Mouse (Mus musculus) G1E-ER4 (cell line): ENCODE results near the gene Stk26. TPM values are rescaled to one million over a fixed set of nuclear protein-coding genes. Genes with fewer than 3 reads are reported as not detected.

Experiments
- GATA1 ChIP-seq: IDR thresholded peaks from one replicate; pipeline ENCODE4 v1.8.0; 2012; ENCODE audit warnings: low read length, inconsistent platforms
- polyA plus RNA-seq: library from polyadenylated mRNA; stranded (reverse); fragments of >175 nt; gene quantifications from 2 replicates; pipeline ENCODE4 v1.2.3, GENCODE M21; 2012

Gene Stk26
- not detected in 2 replicates for polyA plus RNA-seq

DNA sequence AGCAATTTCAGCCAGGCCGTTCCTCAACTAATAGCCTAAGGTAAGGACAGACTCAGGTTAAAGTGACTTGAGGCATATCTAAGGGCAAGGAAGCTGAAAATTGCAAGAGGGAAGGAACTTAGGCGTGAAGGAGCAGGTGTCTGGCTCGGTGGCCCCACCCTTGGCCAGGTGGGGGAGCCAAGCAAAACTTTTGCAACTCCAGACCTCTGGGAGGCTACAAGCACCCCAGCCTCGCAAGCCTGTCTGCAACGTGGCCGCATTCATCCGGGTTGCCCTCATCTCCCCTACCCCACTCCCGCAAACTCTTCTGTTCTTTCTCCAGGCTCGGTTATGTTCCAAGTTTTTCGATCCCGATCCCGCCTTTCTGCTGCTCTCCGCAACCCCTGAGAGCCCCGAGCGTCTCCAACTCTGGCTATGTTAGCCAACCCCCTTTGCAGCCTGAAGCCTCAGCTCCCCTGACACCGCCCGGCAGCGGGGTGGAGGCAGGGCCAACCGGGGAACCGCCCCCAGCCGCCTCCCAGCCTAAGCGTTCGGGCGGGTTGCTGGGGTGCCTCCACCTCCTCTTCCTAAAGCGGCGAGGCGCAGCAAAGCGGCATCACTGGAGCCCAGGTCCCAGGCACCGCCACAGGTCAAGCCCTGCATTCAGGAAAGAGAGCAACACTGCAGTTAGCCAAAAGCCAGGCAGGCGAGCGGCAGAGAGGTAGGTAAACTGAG is at the start of gene Stk26:
TSS of gene Stk26 (plus strand) at position 201 of the 714 bp plus-strand sequence.
- no peak for TF ChIP-seq GATA1

DNA sequence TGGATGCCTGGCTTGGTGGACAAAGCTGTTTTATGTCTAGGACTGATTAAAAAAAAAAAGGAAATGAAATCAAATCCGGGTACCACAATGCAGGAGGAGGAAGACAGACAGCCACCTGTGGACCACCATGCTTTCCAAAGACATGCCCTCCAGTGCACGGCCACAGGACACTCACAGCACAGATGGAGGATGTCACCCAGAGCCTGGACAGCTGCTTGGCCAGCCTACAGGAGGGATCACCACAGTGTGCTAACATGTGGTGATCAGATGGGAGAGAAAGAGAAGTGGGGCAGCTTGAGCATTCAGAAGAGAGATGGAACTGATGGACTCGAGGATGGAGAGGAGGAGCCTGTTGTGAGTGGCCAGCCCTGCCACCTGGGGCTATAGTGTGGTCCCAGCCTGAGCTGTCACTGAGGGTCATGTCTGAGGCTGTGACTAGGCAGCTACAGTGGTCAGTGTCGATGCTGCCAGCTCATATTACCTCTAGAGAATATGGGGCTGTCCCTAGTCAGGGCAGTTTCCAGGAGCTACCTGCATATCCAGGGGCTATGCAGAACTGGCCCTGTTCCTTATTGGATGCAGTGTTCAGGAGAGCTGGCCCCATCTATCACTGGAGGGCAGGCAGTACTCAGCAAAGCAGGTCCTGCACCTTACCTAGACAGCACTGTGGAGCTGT is 47.7 kb upstream of the Stk26 start:
- TF ChIP-seq GATA1 = no peak

DNA sequence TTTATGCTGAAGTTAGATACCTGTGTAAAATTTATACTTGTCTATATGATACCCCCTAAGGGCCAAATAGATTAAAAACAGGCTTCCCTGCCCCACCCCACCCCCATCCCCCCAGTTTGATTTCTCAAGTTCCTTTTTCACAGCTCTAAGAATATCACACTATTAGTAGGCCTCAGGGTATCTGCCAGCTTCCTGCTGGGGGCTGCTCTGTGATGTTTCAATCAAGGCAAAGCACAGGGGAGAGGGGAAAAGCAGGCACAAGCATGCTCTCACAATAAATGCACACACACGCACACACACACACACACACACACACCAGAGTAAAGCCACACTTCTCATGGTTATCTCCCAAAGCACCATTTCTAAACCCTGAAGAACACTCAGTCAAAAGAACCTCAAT is 43.0 kb upstream of the Stk26 start:
- no peak for TF ChIP-seq GATA1

DNA sequence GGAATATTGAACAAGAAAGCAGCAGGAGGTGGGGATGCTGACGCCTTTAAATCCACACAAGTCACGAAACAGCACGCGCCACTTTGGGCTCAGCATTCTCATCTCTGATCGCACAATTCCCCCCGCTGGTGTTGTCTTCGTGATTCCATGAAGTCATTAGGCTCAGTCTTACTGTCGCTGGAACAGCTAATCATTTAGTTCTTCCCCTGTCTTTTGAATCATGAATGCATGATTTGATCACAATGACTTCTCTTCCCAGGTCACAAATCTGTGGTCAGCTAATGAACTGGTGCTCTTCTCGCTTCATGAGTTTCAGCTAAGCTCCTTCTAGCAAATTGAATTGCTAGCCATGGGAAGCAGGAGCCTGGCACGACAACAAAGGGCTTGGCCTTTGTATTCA is 42.3 kb upstream of the Stk26 start:
- TF ChIP-seq GATA1 = no peak

DNA sequence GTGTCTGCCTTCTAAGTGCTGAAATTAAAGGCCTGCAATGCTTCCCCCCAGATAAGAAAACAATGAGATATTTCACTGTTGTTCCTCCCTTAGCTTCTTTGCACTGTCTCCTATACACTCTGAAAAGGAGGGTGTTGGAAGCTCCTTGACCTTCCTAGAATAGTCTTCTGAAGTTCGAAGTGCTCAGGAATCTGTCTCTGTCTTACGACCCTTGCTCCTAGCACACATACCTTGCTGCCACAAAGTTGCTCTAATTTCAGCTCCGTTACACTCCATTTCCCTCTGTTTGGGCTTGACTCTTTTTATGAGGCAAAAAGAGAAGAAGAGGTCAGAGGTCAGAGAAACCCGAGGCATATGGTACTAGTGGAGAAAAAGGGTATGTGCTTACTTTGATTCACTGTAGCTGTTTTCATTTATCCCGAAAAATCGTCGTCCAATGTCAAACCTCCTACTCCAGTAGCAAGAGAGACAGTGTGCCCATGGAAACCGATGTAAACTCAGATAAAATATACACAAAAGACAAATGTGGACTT is 41.1 kb upstream of the Stk26 start:
- TF ChIP-seq GATA1 = no peak

DNA sequence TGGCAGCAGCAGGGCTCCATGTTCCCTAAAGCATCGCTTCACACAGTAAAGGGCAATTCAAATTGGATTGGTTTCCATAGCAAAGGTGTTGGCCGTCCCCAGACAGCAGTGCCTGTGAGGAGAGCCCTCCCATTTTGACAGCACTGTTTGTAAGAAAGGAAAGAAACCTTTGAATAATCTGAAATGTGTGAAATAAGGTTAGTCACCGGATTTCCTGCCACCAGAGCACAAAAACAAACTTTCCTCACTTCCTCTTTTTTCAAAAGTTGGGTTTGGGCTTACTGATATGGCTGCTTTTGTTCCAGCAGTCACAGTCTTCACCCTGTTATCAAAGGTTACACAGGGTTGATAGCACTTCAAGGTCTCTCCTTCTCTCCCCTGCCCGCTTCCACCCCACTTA is 35.2 kb upstream of the Stk26 start:
- TF ChIP-seq GATA1 = peak; percentile 48

DNA sequence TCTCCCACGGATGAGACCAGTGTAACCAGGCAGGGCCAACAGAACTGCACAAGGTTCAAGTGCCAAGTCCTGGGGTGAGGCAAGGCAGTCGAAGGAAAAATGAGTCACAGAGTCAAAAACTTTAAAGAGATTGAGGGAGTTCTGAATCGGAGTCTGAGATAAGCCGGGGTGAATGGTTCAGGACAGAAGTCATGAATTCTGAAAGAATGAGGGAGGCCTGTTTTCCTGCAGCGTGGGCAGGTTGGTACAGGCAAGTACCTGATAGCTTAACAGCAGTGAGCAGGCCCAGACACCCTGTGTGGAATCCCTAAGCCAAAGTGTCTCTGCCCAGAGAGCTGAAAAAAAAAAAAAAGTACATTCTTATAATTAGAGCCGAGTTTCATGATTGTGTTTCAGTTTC is 17.0 kb upstream of the Stk26 start:
- TF ChIP-seq GATA1 = no peak

DNA sequence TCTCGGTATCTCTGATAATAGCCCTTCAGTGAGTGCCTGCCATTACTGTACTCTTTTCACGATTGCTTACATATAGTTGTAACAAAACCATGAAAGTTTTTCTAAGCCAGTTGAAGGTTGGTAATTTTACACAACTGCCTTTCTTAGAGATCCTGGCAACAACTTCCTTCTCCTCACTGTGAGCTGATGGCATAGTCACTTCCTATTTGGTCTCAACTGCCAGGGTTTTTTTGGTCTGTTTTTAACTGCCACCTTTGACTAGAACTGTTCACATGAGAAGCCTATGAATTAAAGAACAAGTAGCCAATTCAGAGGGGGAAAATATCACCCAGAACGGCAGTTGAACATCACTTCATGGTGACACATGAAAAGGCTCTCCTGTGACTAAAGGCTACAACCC is 5.3 kb upstream of the Stk26 start:
- no peak for TF ChIP-seq GATA1

DNA sequence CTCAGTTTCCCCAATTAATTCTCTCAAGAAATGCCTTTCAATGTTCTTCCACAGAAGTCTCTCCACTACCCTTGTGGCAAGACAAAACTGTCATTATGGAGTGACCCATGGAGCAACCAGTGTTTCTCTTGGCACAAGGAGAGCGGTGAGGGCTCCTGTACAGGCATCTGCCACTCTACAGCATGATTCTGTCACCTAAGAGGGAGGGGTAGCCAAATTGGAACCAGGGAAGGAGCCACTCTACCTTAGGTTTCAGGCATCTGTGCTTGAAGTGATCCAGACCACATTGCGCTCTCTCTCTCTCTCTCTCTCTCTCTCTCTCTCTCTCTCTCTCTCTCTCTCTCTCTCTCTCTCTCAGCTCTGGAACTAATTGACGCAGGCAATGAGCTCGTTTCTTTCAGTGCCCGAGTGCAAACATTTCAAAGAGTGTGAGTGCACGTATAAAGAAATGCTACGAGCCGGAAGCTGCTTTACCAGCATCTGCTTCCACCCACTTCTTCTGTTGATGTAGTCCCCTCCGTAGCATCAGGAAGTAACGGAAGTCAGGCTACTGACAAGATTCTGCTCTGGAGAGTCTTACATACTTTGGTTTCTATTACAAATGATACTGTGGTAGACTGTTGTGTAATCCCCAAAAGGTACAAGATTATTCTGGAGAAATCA is 4.7 kb upstream of the Stk26 start:
- TF ChIP-seq GATA1 = no peak

DNA sequence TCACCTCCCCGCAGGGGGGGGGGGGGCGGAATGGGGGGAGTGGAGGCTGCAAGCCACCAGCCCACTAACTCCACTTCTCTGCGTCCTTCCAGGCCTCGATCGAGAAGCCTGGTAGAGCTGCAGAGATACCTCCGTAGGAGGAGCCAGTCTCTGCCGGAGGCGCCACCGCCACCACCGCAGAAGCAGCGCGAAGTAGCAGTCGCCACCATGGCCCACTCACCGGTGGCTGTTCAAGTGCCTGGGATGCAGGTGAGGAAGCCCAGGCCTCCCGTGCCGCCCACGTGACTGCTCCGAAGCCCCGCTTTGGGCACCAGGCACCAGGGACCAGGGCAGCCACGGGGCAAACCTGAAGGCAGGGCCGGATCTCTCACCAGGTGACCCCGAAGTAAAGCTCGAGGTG is 740 bp downstream of the Stk26 start:
- TF ChIP-seq GATA1 = no peak

DNA sequence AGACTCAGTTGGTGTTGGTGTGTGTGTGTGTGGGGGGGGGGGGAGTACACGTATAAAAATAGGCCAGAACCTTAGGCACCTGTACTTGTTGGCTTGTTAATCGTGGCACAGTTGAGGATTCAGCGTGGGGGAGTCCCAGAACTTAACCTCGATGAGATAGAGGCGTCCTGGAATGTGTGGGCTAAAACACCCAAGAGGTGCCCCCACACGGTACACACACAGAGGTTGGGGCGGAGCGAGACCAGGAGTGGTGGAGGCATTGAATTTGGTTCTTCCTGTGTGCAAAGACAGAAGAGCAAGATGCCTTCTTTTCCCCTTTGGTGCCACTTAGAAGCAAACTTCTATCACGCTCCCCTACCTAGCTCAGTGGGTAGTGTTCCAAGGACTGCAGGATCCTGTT is 1.2 kb downstream of the Stk26 start:
- no peak for TF ChIP-seq GATA1

DNA sequence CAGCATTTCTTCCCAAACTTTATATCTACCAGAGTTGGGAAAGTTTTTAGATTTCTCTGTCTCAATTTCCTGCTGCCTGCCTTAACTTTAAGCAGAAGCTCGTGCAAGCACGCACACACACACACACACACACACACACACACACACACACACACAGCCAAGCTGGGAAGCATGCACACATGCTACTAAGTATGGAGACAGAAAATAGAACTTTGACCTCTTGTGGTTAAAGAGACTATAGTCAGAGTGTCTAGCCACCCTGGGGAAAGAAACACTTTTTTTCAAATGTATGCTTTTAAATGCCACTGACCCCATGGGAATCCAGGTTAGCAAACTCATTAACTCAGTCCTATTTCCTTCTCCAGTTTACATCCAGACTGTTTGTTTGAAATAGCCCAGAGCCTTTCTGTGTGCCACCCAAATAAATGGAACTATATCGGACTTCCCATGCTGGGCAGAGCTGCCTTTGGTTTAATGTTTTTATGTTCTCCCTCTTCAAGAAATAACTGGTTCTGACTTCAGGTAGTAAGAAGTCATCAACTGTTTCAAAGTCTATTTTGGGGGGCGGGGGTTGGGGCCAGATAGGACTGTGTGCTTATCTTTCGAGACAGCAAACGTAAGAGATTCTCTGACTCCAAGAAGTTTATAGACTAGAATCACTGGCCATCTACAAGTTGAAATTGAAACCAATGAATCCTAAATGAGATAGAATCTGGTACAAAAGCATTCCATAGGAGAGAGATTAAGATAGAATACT is 9.8 kb downstream of the Stk26 start:
- no peak for TF ChIP-seq GATA1

DNA sequence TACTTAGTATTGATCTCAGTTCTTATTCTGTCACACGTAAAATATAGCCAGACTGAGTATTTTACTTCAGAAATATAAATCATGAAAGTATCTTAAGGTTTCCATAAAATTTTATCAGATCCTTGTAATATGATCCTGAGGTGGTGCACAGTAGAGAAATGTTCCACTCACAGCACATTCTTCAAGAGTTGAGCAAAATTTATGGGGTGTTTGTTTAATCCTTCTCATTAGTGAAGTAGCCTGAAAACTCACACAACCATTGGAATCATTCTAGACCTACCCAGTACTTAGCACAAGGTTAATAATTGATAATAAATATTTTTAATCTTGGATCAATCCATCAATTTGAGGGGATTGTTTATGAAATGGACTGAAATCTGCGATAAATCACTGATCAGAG is 22.9 kb downstream of the Stk26 start:
- no peak for TF ChIP-seq GATA1

DNA sequence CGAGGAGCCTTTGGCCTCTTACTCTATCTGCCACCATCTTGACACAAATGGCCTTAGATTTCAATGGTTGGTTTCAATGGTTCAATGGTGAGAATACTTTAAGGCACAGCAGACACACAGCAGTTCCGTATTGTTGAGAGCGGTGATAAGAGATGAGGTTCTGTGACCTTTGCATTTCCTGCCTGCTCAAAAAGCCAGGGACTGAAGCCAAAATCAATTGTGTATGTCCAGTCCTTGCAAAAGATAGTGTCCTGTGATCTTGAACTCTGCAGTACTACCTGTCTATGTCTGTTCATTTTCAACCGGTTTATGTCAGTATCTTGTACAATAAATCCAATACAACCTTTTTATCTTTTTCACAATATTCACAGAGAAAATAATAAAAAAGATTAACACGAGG is 23.9 kb downstream of the Stk26 start:
- TF ChIP-seq GATA1 = no peak

DNA sequence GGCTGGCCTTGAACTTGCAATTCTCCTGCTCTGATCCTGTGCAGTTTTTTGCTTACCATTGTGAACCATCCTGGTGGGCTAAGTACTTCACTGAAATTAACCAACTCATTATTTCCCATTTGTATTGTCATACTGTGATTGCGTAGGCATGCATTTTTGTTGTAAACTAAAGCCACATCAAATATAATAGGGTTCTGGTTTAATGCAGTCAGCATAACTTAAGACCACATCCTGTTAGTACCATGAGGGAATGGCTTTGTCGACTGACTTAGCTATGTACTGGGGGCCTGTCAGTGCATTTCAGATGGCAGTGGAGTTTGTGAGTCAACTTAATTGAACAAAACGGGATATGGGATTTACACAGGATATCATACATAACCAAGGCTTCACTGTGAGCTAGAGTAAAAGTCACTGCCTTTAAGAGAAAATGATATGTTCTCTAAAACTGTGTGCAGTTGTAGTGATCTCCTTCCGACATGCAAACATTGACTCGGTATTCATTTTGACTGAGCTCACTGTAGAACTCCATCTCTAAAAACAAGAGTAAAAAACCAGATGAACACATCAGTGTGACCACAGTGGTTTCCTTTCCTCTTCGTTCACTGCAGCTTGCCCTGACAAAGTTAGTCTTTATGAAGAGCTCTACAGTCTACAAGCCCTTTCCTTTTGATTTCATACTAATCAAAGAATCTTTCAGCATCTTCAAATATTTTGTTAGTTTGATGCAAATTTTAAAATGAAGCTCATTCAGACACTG is 33.6 kb downstream of the Stk26 start:
- no peak for TF ChIP-seq GATA1
